ENCODE assay signal across 8 mouse cellular contexts in genomic region chr5:147583702-147584298, GRCm38 (mm10).
DNase-seq lines count a peak whose midpoint lies in the region; ATAC-seq and TF ChIP-seq lines count a peak whose summit lies in the region.

No protein-coding gene starts in this region.

- H3K36me3 ChIP-seq in E14TG2a.4 (ENCODE audit: insufficient read depth, low read length), result no peaks in the 10 kb centered on the region
- no peaks in the 10 kb centered on the region for H3K36me3 ChIP-seq in heart, embryonic 11.5 days (ENCODE audit: control insufficient read depth, insufficient read depth, low read length)
- no peaks in the 10 kb centered on the region for H3K36me3 ChIP-seq in lung, embryonic 14.5 days (ENCODE audit: insufficient read depth)

- H3K9ac ChIP-seq in heart, embryonic 11.5 days (ENCODE audit: low read depth, low read length), result no peak overlapping the region
- no peak overlapping the region for H3K9ac ChIP-seq in lung, embryonic 14.5 days

- H3K4me3 ChIP-seq in E14TG2a.4 (replicated peaks; ENCODE audit: low read length), result no peak overlapping the region
- no peak overlapping the region for H3K4me3 ChIP-seq in heart, embryonic 11.5 days (ENCODE audit: low read depth, low read length)
- H3K4me3 ChIP-seq in lung, embryonic 14.5 days (ENCODE audit: low read depth, low read length), result no peak overlapping the region

- H3K4me2 ChIP-seq in heart, embryonic 11.5 days, result 0 out of 2 replicates have a peak overlapping the region, but pooled peaks have one; percentile 20
- no peak overlapping the region for H3K4me2 ChIP-seq in lung, embryonic 14.5 days

- H3K9me3 ChIP-seq in E14TG2a.4 (ENCODE audit: low read length), result no peaks in the 10 kb centered on the region
- H3K9me3 ChIP-seq in heart, embryonic 11.5 days (replicated peaks; ENCODE audit: control insufficient read depth, low read length), result no peaks in the 10 kb centered on the region
- no peaks in the 10 kb centered on the region for H3K9me3 ChIP-seq in lung, embryonic 14.5 days (ENCODE audit: low read depth, low read length)

- peaks cover 10% of the 10 kb centered on the region; the same call in 1 of the 2 replicates for H3K4me1 ChIP-seq in E14TG2a.4 (replicated peaks; ENCODE audit: low read depth, low read length)
- no peaks in the 10 kb centered on the region for H3K4me1 ChIP-seq in heart, embryonic 11.5 days (ENCODE audit: control insufficient read depth, insufficient read depth, low read length)
- H3K4me1 ChIP-seq in lung, embryonic 14.5 days (ENCODE audit: insufficient read depth), result no peaks in the 10 kb centered on the region

- 34% methylated on average over 14 of the region's 14 CpGs for WGBS in heart, embryonic 11.5 days (ENCODE audit: insufficient replicate concordance)
- 38% methylated on average over 14 of the region's 14 CpGs for WGBS in lung, embryonic 14.5 days

- H3K27ac ChIP-seq in heart, embryonic 11.5 days (ENCODE audit: low read depth, low read length), result no peak overlapping the region
- H3K27ac ChIP-seq in lung, embryonic 14.5 days (ENCODE audit: low read depth), result no peak overlapping the region

- peak; percentile 74 for TF ChIP-seq CTCF in E14TG2a.4 (conservative IDR thresholded peaks at IDR 0.05; ENCODE audit: low read length)
- TF ChIP-seq CTCF in lung, embryonic 14.5 days (IDR thresholded peaks at IDR 0.05; ENCODE audit: low read depth), result peak; percentile 91

- peak; percentile 86 for DNase-seq in adrenal gland, postnatal 14 days
- DNase-seq in embryo, embryonic 11.5 days (ENCODE audit: low read depth, low spot score), result peak; percentile 64
- DNase-seq in kidney, postnatal 25 days, result peak; percentile 81 to 94
- peak; percentile 86 for DNase-seq in lung, embryonic 14.5 days
- DNase-seq in right cerebral cortex, postnatal 10 days (ENCODE audit: low spot score in 2 of 2), result peak; percentile 74 to 87
- DNase-seq in urinary bladder, postnatal 14 days (ENCODE audit: low spot score), result peak; percentile 82

- no peak for ATAC-seq in heart, embryonic 11.5 days (replicated peaks; ENCODE audit: insufficient number of reproducible peaks, low FRiP score, low TSS enrichment)
- peak; percentile 62; the same call in 1 of the 2 replicates for ATAC-seq in lung, embryonic 14.5 days (ENCODE audit: insufficient read depth)

- H3K27me3 ChIP-seq in E14TG2a.4 (ENCODE audit: insufficient read depth, low read length), result peaks cover 12% of the 10 kb centered on the region
- no peaks in the 10 kb centered on the region for H3K27me3 ChIP-seq in heart, embryonic 11.5 days (ENCODE audit: control insufficient read depth, insufficient read depth, low read length)
- H3K27me3 ChIP-seq in lung, embryonic 14.5 days (ENCODE audit: insufficient read depth, low read length), result no peaks in the 10 kb centered on the region
